Mouse (Mus musculus) stomach, postnatal 0 days (tissue): ENCODE data around the gene H13.

Experiments
- CTCF ChIP-seq: IDR thresholded peaks from 2 replicates; pipeline ENCODE4 v1.5.1; 2016; ENCODE audit warnings: antibody characterized with exemption, low read depth, mild to moderate bottlenecking, moderate library complexity
- EP300 ChIP-seq: optimal IDR thresholded peaks from 2 replicates; pipeline ENCODE3; 2016; ENCODE audit warnings: antibody characterized with exemption

DNA sequence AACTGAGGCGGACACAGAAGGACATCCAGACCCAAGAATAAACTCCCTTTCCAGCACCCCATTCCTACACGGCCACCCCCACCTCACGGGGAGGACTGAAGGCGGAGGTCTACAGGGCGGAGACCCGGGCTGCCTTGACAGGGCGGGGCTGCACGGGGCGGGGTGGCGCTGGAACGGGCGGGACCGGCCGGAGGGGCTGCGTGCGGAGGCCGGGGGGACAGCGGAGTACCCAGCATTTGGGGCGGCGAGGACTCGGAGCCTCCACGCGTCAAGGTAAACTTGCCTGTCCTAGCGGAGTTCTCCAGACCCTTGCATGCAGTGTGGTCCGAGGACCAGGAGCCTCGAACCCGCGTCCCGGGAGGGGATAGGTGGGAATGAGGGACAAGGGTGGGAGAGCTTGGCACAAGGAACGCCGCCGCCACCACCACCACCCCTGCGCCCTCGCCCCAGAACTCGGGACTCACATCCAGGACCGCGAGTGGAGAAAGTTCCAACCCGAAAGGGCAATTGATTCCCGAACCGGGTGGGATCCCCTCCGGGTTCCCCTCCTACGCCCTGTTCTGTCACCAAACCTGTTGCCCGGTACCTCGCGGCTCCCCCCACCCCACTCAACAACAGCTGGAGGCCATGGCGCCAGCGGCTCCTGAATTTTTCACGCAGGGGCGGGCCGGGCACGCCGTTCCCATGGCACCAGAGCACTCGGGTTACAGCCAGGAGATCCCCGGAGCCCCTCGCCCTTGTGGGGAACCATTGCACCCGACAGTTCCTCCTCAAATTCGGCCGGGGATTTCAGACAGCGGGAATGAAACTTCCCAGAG, 42.3 kb upstream of the H13 start, which contains the start of gene Rem1:
- TF ChIP-seq CTCF = no peak
- TF ChIP-seq EP300 = no peak
